Mouse (Mus musculus) forebrain, postnatal 0 days (tissue): Measurements from ENCODE around the gene Usp11. TPM values are rescaled to one million over a fixed set of nuclear protein-coding genes. Genes with fewer than 3 reads are reported as not detected.

Experiments used
- ATAC-seq: fragments of 200-750 bp; cut with Nextera tagmentation; 2 replicates; pipeline ENCODE4 v1.8.0; 2017; ENCODE audit warnings: mild to moderate bottlenecking, moderate library complexity
- DNase-seq: peaks from one replicate; pipeline ENCODE4 v3.0.0-alpha.2; 2015
- H3K27ac ChIP-seq: fragments of 300-500 bp; sonication (generic); 2 replicates; pipeline ENCODE4 v1.5.1; 2014; ENCODE audit warnings: low read depth, mild to moderate bottlenecking, antibody characterized with exemption, low read length, moderate library complexity, mixed read lengths
- H3K27me3 ChIP-seq: fragments of 300-500 bp; sonication (generic); 2 replicates; pipeline ENCODE4 v1.6.1; 2014; ENCODE audit warnings: mild to moderate bottlenecking, low read length, mixed read lengths; ENCODE audit not compliant: insufficient read depth
- H3K36me3 ChIP-seq: fragments of 300-500 bp; sonication (generic); 2 replicates; pipeline ENCODE4 v1.6.1; 2014; ENCODE audit warnings: mild to moderate bottlenecking, moderate library complexity; ENCODE audit not compliant: insufficient read depth
- H3K4me1 ChIP-seq: fragments of 300-500 bp; sonication (generic); 2 replicates; pipeline ENCODE4 v1.6.1; 2014; ENCODE audit warnings: antibody characterized with exemption; ENCODE audit not compliant: insufficient read depth
- H3K4me2 ChIP-seq: fragments of 300-500 bp; sonication (generic); 2 replicates; pipeline ENCODE4 v1.6.1; 2014; ENCODE audit warnings: low read depth, mild to moderate bottlenecking, moderate library complexity
- H3K4me3 ChIP-seq: fragments of 300-500 bp; sonication (generic); 2 replicates; pipeline ENCODE4 v1.5.1; 2014; ENCODE audit warnings: low read depth, low read length, mixed read lengths
- H3K9ac ChIP-seq: fragments of 300-500 bp; sonication (generic); 2 replicates; pipeline ENCODE4 v1.6.1; 2014; ENCODE audit warnings: mild to moderate bottlenecking
- H3K9me3 ChIP-seq: fragments of 300-500 bp; sonication (generic); 2 replicates; pipeline ENCODE4 v1.6.1; 2016; ENCODE audit warnings: low read length
- CTCF ChIP-seq: sonication (generic); IDR thresholded peaks from 2 replicates; pipeline ENCODE4 v1.5.1; 2016; ENCODE audit warnings: antibody characterized with exemption, control low read depth, low read depth
- WGBS: fragments of 180-500 bp; shearing (Covaris S2); extraction: QIAGEN DNeasy Blood & Tissue Kit; methylation state at CpG from one replicate; pipeline ENCODE4 v1.1.7; 2014; 5-methylcytosine and 5-hydroxymethylcytosine counted together
- polyA plus RNA-seq: library from polyadenylated mRNA; unstranded; fragments of >200 nt; fragmentation: Nextera tagmentation; extraction: Ambion mirVana; gene quantifications from 2 replicates; pipeline ENCODE4 v1.2.1, GENCODE M21; 2015
- total RNA-seq: library from RNA; depleted of rRNA; stranded (reverse); fragments of >200 nt; gene quantifications from 2 replicates; pipeline ENCODE4 v1.2.3, GENCODE M21; 2014; rRNA removed

Gene Usp11
- 73.7 and 101 TPM in 2 replicates for total RNA-seq
- 47.6 and 63.8 TPM in 2 replicates for polyA plus RNA-seq

- Histone ChIP-seq H3K27me3 (no peaks in the 10 kb centered on the region), H3K4me1 (no peaks in the 10 kb centered on the region), H3K4me3 (peak within 1 kb of the TSS; percentile 57), H3K27ac (peak within 1 kb of the TSS; percentile 94), H3K4me2 (peak within 1 kb of the TSS; percentile 39), H3K9me3 (no peaks in the 10 kb centered on the region), H3K9ac (peak within 1 kb of the TSS; percentile 77), H3K36me3 (no peaks in the 10 kb centered on the region; the same call in 1 of the 2 replicates)
- DNase-seq (peak; percentile 82), ATAC-seq (peak; percentile 87)
- WGBS = 35% methylated on average over 32 of the region's 32 CpGs
- no peak for TF ChIP-seq CTCF
Observed at GRCm38 (mm10) chrX:20703741-20704290, at the start of gene Usp11. TSS of gene Usp11 (plus strand) at chrX:20703906.

DNA sequence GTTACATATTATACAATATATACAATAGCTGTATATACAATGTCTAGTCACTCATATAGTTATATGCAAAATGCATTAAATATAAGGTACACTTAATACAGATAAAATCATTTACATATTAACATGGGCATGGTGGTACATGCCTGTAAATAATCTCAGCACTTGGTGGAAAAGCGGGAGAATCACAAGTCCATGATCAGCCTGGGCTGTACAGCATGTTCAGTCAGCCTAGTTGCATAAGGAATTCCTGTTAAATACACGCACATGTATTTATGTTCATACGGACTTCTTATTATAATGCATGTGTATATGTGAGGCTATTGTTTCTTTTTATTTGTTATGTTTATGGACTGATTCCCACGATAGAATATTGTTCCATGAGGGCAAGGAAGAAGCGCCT is 46.1 kb upstream of the Usp11 start:
- Histone ChIP-seq H3K9ac (0 out of 2 replicates have a peak overlapping the region, but pooled peaks have one; percentile 35), H3K4me1 (no peaks in the 10 kb centered on the region), H3K27me3 (no peaks in the 10 kb centered on the region), H3K36me3 (no peaks in the 10 kb centered on the region), H3K4me2 (peak overlapping the region; percentile 71), H3K4me3 (peak overlapping the region; percentile 42), H3K9me3 (no peaks in the 10 kb centered on the region), H3K27ac (no peak overlapping the region)
- TF ChIP-seq CTCF = no peak
- ATAC-seq (no peak), DNase-seq (peak; percentile 11)
- WGBS = 34% methylated on average over 5 of the region's 5 CpGs

- ATAC-seq = peak; percentile 88
- Histone ChIP-seq H3K27me3 (no peaks in the 10 kb centered on the region), H3K9me3 (no peaks in the 10 kb centered on the region), H3K27ac (peak within 1 kb of the TSS; percentile 21; the same call in 1 of the 2 replicates), H3K4me2 (peak within 1 kb of the TSS; percentile 71), H3K9ac (peak within 1 kb of the TSS; percentile 35), H3K36me3 (no peaks in the 10 kb centered on the region), H3K4me1 (no peaks in the 10 kb centered on the region), H3K4me3 (peak within 1 kb of the TSS; percentile 42)
- whole genome bisulfite sequencing = 22% methylated on average over 27 of the region's 27 CpGs
- no peak for TF ChIP-seq CTCF
- DNase-seq = peak; percentile 91
Observed at GRCm38 (mm10) chrX:20658026-20658652, 45.6 kb upstream of the Usp11 start, which contains the start of gene Uba1. TSS of gene Uba1 (plus strand) at chrX:20658326.

- no peak for DNase-seq
- no peak for TF ChIP-seq CTCF
- ATAC-seq = no peak
- H3K4me2 ChIP-seq = peak overlapping the region; percentile 71
- H3K9me3 ChIP-seq = no peaks in the 10 kb centered on the region
- H3K4me3 ChIP-seq = peak overlapping the region; percentile 42
- H3K27me3 ChIP-seq = no peaks in the 10 kb centered on the region
- H3K9ac ChIP-seq = no peak overlapping the region
- H3K36me3 ChIP-seq = no peaks in the 10 kb centered on the region
- WGBS = 27% methylated on average over 24 of the region's 24 CpGs
- no peak overlapping the region for H3K27ac ChIP-seq
- H3K4me1 ChIP-seq = no peaks in the 10 kb centered on the region
Observed at GRCm38 (mm10) chrX:20658891-20659406, 44.8 kb upstream of the Usp11 start.

DNA sequence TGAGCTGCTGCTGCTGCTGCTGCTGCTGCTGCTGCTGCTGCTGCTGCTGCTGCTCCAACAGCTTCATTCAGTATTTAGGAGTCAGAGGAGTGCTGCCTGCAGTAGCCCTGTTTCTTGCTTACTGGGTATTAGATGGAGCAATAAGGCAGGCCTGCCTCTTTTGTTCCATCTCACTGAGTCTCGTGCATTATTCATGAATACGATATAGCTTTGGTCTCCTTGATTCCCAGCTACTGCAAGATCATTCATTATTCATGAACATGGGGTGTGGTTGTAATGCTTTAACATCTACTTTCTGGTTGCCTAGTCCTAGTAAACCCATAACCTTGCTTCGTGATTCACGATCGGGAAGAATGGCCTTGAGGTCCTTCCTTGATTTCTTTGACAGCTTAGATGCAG is 41.4 kb upstream of the Usp11 start:
- WGBS = 34% methylated on average over 5 of the region's 5 CpGs
- Histone ChIP-seq H3K9me3 (no peaks in the 10 kb centered on the region), H3K36me3 (no peaks in the 10 kb centered on the region), H3K4me1 (0 out of 2 replicates have a peak, but pooled peaks cover 6% of the 10 kb centered on the region), H3K4me2 (no peak overlapping the region), H3K27me3 (no peaks in the 10 kb centered on the region), H3K9ac (peak overlapping the region; percentile 79; the same call in 1 of the 2 replicates), H3K4me3 (peak overlapping the region; percentile 60), H3K27ac (peak overlapping the region; percentile 94)
- ATAC-seq (peak; percentile 66), DNase-seq (no peak)
- TF ChIP-seq CTCF = no peak

- no peaks in the 10 kb centered on the region for H3K27me3 ChIP-seq
- H3K4me2 ChIP-seq = peak overlapping the region; percentile 53
- H3K27ac ChIP-seq = peak overlapping the region; percentile 94
- TF ChIP-seq CTCF = peak; percentile 72
- DNase-seq = peak; percentile 92
- H3K4me1 ChIP-seq = 0 out of 2 replicates have a peak, but pooled peaks cover 6% of the 10 kb centered on the region
- peak overlapping the region; percentile 79 for H3K9ac ChIP-seq
- H3K36me3 ChIP-seq = no peaks in the 10 kb centered on the region
- WGBS = 28% methylated on average over 28 of the region's 28 CpGs
- H3K9me3 ChIP-seq = no peaks in the 10 kb centered on the region
- peak overlapping the region; percentile 60 for H3K4me3 ChIP-seq
- peak; percentile 89 for ATAC-seq
Observed at GRCm38 (mm10) chrX:20662716-20663443, 40.8 kb upstream of the Usp11 start.
